Comparison of ENCODE assay signal across 9 mouse cellular contexts in the genomic region with DNA sequence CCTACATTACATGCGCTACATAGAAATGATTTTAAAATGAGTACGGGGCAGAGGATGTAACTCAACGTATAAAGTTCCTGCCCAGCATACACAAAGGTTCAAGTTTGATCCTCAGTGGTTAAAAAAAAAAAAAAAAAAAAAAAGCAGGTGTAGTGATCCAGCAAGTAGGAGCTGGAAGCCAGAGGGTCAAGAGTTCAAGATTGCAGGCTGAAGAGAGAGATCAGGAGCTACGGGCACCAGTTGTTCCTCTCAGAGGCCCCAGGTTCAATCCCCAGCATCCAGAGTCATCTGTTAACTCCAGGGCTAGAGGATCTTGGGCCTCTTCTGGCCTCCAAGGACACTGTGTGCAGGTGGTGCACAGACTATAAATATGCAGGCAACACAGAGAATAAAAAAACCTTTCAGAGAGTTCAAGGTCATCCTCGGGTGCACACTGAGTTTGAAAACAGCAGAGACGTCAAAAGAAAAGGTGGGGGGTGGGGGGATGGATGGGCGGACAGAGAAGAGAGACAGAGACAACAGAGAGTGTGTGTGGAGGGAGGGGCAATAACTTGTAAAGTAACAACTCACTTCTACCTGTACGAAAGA.
"Had no signal": no experiment of that assay in that cellular context is flagged by ENCODE, and none has a peak within 500 bp of the region (broad histone marks: within the 10 kb centered on the region; RNA-seq: fewer than 3 reads in every experiment).

No protein-coding gene starts in this region.

- DNase-seq: kidney, postnatal 25 days; layer of hippocampus, postnatal 36 days; lung, adult 18-20 months; right cerebral cortex, postnatal 14 days; thymus, postnatal 4 days had no signal

- H3K4me3 ChIP-seq: limb, embryonic 15.5 days; midbrain, embryonic 12.5 days; neural tube, embryonic 13.5 days had no signal

- H3K9me3 ChIP-seq: limb, embryonic 15.5 days; midbrain, embryonic 12.5 days; neural tube, embryonic 13.5 days had no signal

- H3K9ac ChIP-seq: limb, embryonic 15.5 days; midbrain, embryonic 12.5 days; neural tube, embryonic 13.5 days had no signal

- ATAC-seq: midbrain, embryonic 16.5 days had no signal

- H3K27ac ChIP-seq: limb, embryonic 15.5 days; midbrain, embryonic 12.5 days; neural tube, embryonic 13.5 days had no signal

- H3K36me3 ChIP-seq: limb, embryonic 15.5 days; midbrain, embryonic 12.5 days; neural tube, embryonic 13.5 days had no signal

- H3K27me3 ChIP-seq: limb, embryonic 15.5 days; midbrain, embryonic 12.5 days; neural tube, embryonic 13.5 days had no signal

- H3K4me2 ChIP-seq: limb, embryonic 15.5 days; midbrain, embryonic 12.5 days; neural tube, embryonic 13.5 days had no signal
